Mouse (Mus musculus) cortical plate, adult 2 months (tissue): ENCODE measurements around the gene Mars2.

Experiments
- CTCF ChIP-seq: fragments of 200-500 bp; IDR thresholded peaks from 2 replicates; pipeline ENCODE4 v1.5.1; 2011; ENCODE audit warnings: mild to moderate bottlenecking, control low read depth, low read length; ENCODE audit not compliant: insufficient read depth; ENCODE audit errors: extremely low read depth
- POLR2A ChIP-seq: fragments of 200-500 bp; IDR thresholded peaks from 2 replicates; pipeline ENCODE4 v1.6.1; 2011; ENCODE audit warnings: mild to moderate bottlenecking, low read length, control low read depth; ENCODE audit not compliant: insufficient read depth; ENCODE audit errors: extremely low read depth

- TF ChIP-seq POLR2A: no peak
- TF ChIP-seq CTCF: no peak
Measured at GRCm38 (mm10) chr1:55264385-55264784, 27.4 kb downstream of the Mars2 start.
